Mouse (Mus musculus) common myeloid progenitor, adult 5-6 weeks (primary cell): Measurements from ENCODE around the gene Ube4b. TPM values are rescaled to one million over a fixed set of nuclear protein-coding genes. Genes with fewer than 3 reads are reported as not detected.

Source experiments
- ATAC-seq: replicated peaks from 2 replicates; pipeline ENCODE4 v1.8.0; 2016; ENCODE audit warnings: low read depth, mild to moderate bottlenecking, moderate TSS enrichment, inconsistent platforms; ENCODE audit not compliant: poor library complexity, severe bottlenecking
- total RNA-seq: library from RNA; stranded (forward); fragments of 200-1000, 187-1606 nt; gene quantifications from 2 replicates; pipeline ENCODE4 v1.2.3, GENCODE M21; 2017

Gene Ube4b
- total RNA-seq, 1 experiment from 2014 or later, result 55.1 TPM

DNA sequence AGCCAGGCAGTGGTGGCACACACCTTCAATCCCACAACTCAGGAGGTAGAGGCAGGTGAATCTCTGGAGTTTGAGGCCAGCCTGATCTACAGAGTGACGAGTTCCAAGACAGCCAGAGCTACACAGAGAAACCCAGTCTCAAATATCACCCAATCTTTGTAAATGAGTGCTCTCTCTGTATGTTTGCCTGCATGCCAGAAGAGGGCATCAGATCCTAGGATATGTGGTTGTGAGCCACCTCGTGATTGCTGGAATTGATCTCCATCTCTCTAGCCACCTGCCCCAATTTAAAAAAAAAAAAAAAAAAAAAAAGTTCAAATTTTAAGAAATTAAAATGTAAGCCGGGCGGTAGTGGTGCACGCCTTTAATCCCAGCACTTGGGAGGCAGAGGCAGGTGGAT lies 77.6 kb downstream of the Ube4b start:
- no peak for ATAC-seq

DNA sequence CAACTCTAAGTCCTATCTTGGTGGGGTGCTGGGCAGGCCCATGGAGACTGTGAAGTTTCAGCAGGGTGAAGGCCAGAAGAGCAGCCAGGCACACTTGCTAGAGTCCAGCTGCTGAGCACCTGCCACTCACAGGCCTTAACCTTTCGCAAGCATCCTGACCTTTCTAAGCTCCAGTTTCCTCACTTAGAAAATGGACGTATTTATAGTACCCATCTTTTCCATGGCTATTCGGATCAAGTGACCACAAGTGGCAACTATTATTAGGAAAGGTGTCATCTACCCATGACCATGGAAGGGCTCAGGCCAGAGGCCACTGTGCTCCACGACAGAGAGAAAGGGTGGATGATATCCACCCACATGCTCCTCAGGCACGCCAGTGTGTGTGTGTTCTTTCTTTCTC lies 80.7 kb downstream of the Ube4b start:
- no peak for ATAC-seq

DNA sequence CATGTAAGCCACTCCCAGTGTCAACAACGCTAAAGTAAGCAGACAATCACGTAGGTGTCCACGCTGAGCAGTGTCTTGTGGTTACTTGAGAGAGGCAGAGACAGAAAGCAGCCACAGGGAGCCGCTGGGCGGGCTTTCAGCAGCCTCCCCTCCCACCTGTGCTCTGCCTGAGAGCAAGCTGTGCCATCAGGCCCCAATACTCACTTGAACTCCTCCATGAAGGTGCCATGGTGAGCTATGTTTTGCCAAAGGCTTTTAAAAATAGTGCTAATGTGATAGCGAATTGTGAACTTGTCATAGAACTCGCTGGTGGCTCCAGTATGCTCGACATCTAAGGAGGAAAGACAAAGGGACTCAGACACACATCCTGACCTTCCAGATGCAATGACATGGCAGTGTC lies 82.2 kb downstream of the Ube4b start:
- no peak for ATAC-seq

DNA sequence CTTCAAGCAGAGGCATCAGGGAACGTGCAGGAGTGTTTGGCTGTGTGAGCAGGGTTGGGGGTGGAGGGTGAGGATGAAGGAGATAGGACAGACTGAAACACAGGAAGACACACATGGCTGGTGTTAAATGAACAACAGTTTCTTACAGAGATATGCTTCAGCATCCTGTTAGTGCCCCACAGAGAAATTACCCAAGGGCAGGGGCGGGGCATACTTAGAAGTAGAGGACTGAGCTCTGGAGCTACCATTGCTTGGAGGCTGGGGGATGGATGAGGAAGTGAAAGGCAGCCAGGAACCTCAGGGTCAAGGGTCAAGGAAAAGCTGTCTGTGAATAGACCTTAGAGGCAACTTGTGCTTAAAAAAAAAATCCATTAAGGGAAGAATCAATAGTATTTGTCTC lies 85.9 kb downstream of the Ube4b start:
- ATAC-seq, result peak; percentile 76

DNA sequence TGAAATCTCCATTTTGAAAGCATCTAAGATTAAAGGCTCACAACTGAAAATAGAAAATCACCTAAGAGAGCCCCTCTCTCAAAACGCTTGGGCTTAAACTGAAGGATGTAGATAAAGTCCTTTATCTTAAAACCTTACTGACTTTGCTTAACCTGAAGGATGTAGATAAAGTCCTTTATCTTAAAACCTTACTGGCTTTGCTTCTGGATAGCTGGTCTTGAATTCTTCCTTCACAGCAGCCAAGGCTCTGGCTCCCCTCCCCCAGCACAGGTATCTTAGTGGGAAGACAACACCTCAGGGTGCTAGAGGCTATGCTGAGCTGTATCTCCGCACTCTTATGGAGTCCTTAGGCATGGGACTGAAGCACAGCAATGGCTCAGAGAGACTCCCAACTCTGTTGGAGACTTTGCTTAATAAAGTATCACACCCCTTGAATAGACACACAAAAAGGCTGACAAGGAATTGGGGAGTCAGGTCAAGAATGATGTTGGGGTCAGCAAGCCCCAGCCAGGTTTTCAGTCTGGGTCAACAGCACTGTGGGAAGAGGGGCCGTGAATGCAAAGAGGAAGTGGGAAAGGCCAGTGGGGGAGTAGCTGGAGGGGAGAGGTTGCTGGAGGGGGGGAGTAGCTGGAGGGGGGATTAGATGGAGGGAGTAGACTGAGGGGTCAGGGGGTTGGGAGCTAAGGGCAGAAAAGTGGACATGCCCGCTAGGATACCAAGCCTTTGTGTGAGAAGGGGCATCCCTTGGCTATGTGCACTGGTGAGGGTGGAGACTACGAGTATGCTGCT lies 86.9 kb downstream of the Ube4b start:
- ATAC-seq, result peak; percentile 27

DNA sequence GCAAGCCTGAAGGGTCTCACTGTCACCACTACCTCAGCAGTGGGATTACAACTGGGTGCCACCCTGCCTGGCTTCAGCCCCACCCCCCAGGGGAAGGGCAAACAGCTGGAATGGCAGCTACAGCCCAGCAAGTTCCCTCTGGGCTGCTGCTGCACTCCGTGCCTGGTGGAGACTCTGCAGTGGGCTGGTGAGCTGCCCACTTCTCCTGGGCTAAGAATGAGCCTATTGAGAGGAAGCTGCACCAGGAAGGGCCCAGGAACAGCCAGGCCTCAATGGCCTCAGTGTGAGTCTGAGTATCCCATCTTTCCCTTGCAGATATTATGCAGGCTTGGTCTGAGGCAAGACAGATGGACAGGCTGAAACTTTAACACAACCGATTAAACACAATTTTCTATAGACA lies 88.4 kb downstream of the Ube4b start:
- ATAC-seq, result no peak

DNA sequence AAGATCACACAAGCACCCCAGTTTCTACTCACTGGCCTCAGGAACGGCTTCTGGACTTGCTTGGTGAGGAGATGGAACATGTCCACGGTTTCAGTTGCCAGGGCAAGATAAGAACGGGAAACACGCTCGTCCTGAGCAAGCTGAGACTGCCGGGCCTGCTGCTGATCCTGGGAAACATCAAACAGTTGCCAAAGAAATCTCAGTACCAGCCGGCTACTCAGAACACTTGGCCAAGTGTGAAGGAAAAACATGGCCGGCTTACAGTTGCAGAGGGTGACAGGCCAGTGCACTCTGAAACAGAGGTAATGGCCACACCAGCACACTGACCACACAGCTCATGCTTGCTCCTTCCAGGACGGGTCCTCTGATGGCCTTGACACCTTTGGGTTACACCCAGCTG lies 89.2 kb downstream of the Ube4b start:
- ATAC-seq, result no peak

DNA sequence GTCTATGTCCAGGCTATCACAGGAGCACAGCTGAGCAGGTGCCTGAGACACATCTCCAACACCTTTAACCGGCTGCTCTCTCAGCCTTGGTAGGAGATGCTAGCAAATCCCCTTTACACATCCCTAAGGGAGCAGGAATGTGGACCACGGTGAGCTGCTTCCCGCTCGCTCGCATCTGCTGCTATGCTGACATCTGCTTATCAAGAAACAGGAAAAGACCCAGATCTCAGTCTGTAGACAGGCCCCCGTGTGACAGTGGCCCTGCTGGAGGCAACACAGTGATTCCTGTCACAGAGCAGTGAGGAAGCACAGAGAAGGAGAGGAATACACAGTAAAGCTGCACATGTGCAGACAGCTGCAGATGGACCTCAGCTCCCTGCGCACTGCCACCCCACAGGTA lies 90.2 kb downstream of the Ube4b start:
- ATAC-seq, result no peak

DNA sequence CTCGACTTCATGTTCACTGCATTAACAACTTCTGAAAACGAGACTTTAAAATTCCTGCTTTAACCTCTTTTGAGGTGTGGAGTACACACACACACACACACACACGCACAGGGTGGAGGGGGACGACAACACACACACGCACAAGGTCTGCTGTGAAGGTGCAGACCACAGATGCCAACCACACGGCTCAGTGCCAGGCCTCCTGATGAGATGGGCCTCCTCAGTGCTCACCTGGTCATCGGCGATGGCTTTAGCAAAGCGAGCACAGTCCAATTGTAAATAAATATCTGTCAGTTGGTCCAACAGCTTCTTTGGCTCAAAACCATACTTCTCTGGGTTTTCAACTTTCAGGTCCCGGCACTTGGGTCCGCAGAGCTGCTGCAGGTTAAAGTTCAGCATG lies 91.7 kb downstream of the Ube4b start:
- no peak for ATAC-seq

DNA sequence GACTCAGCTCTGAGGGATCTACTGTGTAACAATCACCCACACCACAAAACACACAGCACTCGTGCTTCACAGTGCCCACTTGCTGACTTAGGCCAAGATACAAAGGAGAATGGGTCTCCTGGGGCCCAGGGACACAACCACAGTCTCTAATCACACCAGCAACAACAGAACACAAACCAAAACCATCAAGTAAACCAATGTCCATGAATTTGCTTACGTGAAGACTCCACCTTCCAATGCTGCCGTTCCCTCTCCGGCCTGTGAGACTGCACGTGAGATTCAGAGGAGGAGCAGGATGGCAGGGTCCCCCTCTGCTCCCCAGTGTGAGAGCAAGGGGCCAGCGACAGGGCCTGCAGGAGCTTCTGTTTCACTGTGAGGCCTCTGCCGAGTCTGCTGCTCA lies 93.8 kb downstream of the Ube4b start:
- ATAC-seq, result no peak

DNA sequence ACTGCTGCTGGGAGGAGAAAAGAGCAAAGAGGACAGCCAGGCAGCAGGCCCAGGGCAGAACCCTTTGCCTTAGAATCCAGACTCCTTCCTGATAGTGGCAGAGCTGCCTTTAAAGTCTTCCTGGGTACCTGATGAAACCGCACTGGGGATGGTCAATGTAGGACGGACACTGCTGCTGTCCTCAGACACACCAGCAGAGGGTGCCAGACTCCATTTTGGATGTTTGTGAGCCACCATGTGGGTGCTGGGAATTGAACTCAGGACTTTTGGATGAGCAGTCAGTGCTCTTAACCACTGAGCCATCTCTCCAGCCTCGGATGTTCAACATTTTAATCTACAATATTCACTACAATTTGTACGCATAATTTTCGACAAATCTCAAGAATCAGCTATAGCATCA lies 96.1 kb downstream of the Ube4b start:
- no peak for ATAC-seq

DNA sequence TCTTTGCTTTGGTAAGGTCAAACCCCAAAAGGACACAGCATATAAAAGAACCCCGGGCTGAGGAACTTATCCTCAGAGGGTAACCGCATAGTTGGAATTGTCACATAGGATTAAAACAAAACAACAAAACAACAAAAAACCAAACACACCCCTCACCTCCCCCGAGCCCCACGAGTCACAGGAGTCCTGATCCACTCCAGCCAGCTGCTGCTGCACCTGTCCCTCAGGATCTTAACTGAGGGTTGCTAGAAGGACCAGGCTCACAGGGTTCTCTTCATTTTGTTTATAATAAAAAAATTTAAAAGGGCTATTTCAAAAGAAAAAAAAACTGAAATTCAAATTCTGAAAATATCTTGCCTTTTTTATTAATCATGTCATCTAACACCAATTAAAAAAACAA lies 97.8 kb downstream of the Ube4b start:
- ATAC-seq, result no peak

DNA sequence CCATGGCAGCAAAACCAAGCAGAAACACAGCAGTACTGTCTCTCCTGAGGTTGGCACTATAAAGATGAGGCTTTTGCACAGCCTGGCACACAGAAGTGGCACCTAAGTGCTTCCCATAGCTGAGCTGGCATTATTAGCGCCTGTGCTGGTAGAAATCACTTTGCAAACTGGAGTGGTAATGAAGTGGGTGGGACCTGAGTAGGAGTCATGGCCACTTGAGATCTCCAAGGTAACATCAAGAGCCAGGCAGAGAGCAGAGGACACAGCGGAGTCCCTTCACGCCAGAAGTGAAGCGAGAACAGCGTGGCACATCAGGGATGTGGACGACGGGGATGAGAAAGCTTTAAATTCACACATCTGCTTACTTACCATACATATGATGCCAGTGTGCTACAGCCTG lies 99.3 kb downstream of the Ube4b start:
- ATAC-seq, result no peak

DNA sequence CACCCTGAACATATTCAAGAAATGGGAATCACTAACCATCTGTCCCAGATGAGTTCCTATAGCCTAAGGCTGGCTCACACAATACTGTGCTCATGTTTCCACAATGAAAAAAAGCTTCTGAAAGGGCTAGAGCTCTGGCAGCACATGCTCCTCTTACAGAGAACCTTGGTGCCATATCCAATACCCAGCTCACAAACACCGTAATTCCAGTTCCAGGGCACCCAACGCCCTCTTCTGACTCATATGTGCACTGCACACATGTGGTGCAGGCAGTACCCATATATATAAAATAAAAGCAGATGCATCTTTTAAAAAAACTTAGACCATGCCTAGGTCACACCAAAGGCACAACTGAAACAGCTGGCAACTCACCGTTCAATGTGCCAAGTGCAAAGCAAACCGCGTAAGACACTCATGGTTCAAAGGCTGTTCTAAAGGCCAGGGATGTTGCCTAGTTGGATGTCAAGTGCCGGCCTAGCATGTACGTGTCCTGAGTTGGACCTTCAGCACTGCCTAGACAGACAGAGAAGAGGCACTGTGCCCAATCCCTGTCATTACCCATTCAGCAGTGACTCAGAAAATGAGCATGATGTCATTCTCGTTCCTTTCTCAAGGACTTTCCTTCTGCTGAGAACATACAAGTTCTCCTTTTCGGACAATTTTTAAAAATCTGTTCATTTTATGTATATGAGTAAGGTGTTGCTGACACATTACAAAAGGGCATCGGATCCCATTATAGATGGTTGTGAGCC lies 101.0 kb downstream of the Ube4b start:
- no peak for ATAC-seq

DNA sequence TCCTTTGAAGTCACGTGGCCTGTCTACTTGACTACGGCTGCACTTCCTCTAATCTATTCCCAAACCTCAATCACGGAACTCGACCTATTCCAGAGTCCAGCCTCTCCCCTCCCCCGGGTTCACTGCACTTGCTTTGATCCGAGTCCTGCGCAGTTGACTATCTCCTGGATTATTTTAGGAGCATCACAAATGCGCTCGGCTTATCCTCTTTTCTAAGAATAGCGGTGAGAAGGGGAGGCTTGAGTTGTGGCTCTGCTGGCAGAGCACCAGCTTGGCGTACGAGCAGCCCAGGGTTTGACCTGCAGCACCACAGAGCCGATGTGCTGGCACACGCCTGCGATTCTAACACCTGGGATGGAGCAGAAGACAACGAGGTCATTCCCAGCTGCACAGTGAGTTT lies 102.8 kb downstream of the Ube4b start:
- ATAC-seq, result no peak

DNA sequence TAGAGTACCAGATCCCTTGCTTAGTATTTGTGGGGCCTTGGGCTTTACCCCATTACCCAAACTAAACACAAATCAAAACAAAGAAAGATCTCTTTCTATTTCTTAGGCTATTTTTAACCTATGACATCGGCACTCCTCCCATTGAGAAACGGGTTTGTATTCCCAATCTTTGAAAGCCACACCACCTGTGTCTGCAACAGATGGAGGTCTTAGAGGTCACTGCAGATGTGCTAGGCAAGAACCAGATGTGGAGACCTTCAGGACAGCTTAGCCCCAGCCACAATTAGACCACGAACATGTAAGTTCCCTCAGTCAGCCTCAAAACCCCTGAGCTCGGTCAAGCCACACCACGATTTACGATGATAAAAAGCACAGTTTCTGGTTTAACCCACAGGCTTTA lies 103.8 kb downstream of the Ube4b start:
- ATAC-seq, result 0 out of 2 replicates have a peak, but pooled peaks have one; percentile 29

DNA sequence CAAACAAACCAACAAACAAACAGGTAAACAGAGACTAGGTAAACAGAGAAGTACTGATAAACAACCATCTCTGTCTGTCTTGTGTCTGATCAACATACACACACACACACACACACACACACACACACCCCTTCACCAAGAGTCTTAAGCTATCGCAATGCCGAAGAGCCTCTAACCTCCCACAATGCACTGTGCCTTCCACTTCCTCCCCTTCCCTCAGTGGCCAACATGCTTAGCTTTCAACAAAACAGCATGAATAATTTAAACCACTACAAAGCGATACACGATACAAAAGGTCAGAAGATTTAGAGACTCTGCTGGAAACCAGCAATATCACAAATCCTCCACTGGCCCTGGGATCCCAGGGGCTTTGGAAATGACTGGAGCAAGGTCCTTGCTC lies 104.3 kb downstream of the Ube4b start:
- 0 out of 2 replicates have a peak, but pooled peaks have one; percentile 36 for ATAC-seq

DNA sequence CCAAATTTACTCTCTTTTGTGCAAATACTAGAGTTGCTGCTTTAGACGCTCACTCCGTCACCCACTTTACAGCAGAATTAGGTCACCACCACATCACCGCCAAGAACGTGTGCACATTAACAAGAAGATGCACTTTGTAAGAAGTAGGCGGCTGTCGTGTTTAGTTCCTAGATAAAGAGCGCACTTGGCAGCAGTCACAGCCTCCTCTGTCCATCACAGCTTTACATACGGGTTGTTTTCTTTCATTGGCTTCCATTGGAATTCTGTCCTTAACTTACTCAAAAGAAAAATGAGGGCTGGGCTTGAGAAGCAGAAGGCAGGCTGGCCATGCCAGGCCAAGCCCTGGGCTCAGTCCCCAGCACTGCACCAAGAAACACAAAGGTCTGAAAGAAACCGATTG lies 107.5 kb downstream of the Ube4b start:
- no peak for ATAC-seq

DNA sequence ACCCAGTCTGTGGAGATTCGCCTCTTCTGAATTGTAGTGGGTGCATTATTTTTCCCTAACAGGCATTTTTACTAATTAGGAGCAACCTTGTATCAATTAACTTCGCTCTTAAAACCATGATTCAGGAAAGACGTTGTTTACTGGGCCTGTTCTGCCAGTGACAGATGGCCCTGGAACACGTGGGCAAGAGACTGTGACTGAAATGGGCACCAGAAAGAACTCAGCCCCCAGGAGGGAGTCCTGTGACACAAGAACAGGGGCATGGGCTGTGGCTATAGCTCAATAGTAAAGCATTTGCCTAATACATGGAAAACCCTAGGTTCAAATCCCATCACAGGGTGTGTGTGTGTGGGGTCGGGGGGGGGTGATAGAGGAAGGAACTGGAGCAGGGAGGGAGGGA lies 109.2 kb downstream of the Ube4b start:
- no peak for ATAC-seq

DNA sequence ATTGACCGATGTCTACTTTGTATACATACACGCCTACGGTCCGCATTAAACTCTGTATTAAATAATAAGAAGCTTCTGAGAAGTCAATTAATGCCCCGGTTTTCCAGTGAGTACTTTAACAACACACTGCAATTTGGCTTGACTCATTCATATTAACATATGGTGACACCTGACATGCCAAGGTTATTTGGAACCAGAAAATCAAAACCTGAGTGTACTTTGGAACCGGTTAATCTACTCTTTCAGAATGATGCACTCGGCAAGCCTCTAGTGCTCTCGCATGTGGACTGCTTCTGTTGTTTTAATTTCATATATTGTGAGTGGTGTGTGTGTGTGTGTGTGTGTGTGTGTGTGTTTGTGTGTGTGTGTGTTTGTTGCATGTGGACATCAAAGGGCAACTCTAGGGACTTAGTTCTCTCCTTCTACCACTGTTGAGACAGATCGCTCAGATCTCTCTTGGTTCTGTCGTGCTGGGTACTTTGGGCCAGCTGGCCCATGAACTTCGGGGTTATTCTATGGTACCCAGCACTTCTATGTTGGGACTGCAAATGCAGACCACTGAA lies 112.2 kb downstream of the Ube4b start:
- no peak for ATAC-seq

DNA sequence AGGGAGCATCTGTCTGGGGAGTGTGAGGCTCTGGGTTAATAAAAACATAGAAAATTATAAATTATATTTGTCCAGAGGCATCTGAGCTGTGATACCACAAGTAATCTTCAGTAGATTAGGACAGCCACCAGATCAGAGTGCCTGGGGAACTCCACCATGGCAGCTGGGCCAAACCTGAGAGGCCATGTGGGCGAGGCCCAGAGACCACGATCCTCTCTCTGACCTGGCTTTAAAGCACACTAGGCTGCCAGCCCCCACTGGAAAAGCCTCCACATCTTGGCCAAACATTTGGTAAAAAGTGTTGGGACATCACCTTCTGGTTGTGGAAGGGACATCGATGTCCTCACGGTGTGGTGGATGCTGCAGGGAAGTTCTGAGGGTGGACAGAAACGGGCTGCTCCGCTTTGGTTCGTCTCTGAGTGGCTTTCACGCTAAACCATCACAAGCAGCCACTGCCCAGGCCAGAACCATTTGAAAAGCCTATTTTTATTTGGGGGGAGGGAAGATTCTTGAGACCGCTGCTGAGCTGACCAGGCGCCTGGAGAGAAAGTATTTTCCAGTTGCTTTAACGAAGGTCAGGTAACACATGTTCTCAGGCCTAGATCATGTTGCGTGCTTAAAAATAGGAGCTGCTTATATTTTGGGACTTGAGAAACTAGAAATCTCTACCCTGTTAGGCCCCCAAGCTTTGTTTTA lies 112.8 kb downstream of the Ube4b start:
- ATAC-seq, result no peak
